Mouse (Mus musculus) neural tube, embryonic 10.5 days (tissue): ENCODE data around the gene Olfr23.
"Not testable (repeated sequence)": the region's sequence is repeated elsewhere in the genome, so short reads cannot be mapped to it uniquely, and the experiment has no call there.

Experiments
- DNase-seq: peaks from one replicate; pipeline ENCODE4 v3.0.0-alpha.2; 2017; ENCODE audit warnings: low spot score; ENCODE audit errors: extremely low spot score

The Olfr23 gene

GRCm38 (mm10) chr11:73936377-73936776, at the start of gene Olfr23:
Olfr23 (plus strand) TSS chr11:73936677.
- no peak for DNase-seq

GRCm38 (mm10) chr11:73890671-73891070, 45.8 kb upstream of the Olfr23 start, which contains the start of gene Olfr394:
Olfr394 (minus strand) TSS chr11:73890771.
- DNase-seq: no peak

- DNase-seq: not testable (repeated sequence)
These were observed 27.3 kb upstream of the Olfr23 start, which contains the start of gene Olfr395 for GRCm38 (mm10) chr11:73909199-73909598. Olfr395 (minus strand) TSS chr11:73909299.

- DNase-seq: no peak
These were observed 24.0 kb downstream of the Olfr23 start, which contains the start of gene Olfr397 for GRCm38 (mm10) chr11:73960517-73960916. Olfr397 (plus strand) TSS chr11:73960817.

GRCm38 (mm10) chr11:73990307-73990706, 53.8 kb downstream of the Olfr23 start, which contains the start of gene Olfr398:
Olfr398 (minus strand) TSS chr11:73990407.
- DNase-seq: no peak
